Mouse (Mus musculus): ENCODE results near the gene Them4. TPM values are rescaled to one million over a fixed set of nuclear protein-coding genes. Genes with fewer than 3 reads are reported as not detected.

Gene Them4
- polyA plus RNA-seq, 1 experiment: 2.1 TPM

DNA sequence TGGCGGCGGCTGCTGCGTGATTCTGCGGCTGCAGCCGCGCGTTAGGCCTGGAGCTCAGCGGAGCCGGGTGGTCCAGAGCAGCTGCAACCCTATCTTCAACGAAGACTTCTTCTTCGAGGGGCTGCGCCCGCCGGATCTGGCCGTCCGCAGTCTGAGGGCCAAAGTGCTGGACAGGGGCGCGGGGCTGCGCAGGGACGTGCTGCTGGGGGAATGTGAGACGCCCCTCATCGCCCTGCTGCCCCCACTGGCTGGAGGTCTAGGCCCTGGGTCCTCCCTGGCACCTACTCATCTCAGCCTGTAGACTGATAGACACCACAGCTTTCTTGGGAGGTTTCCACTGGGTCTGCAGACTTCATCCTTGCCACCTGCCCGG is 54.3 kb downstream of the Them4 start:
- WGBS: 8% methylated on average over 23 of the region's 23 CpGs
- TF ChIP-seq POLR2A (IDR thresholded peaks at IDR 0.05; ENCODE audit: borderline replicate concordance, extremely low read depth, low read depth, low read length) (no peak), CTCF (IDR thresholded peaks at IDR 0.05; ENCODE audit: insufficient read depth, low read length) (no peak)
- Histone ChIP-seq H3K4me3 (replicated peaks; ENCODE audit: extremely low read depth, low read depth, low read length) (no peak overlapping the region), H3K4me1 (ENCODE audit: control insufficient read depth, insufficient read depth, low read length) (no peaks in the 10 kb centered on the region)
- no peak for DNase-seq

GRCm38 (mm10) chr3:94366761-94367160 is 56.9 kb downstream of the Them4 start:
- Histone ChIP-seq H3K4me3 (replicated peaks; ENCODE audit: extremely low read depth, low read depth, low read length) (no peak overlapping the region), H3K4me1 (ENCODE audit: control insufficient read depth, insufficient read depth, low read length) (0 out of 2 replicates have a peak, but pooled peaks cover 2% of the 10 kb centered on the region)
- 16% methylated on average over 3 of the region's 3 CpGs for WGBS
- peak; percentile 72 for DNase-seq
- TF ChIP-seq CTCF (IDR thresholded peaks at IDR 0.05; ENCODE audit: insufficient read depth, low read length) (peak; percentile 91), POLR2A (IDR thresholded peaks at IDR 0.05; ENCODE audit: borderline replicate concordance, extremely low read depth, low read depth, low read length) (no peak)

DNA sequence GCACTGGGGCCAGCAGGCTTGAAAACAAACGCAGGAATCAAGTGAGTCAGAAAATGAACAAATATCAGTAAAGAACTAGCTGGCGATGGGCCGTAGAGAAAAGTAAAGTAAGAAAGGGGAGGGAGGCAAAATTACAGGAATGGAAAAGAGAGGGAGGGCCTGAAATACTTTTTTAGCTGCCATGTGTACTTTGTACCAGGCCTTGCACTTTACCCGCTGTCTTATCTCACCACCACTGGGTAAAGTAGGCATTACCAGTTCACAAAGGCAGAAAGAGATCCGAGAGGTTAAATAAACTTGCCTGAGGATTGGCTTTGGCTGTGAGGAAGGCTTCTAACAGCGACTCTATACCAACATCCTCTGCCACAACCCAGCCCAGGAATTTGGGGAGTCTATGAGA is 57.6 kb downstream of the Them4 start:
- 74% methylated on average over 6 of the region's 6 CpGs for WGBS
- no peak for DNase-seq

DNA sequence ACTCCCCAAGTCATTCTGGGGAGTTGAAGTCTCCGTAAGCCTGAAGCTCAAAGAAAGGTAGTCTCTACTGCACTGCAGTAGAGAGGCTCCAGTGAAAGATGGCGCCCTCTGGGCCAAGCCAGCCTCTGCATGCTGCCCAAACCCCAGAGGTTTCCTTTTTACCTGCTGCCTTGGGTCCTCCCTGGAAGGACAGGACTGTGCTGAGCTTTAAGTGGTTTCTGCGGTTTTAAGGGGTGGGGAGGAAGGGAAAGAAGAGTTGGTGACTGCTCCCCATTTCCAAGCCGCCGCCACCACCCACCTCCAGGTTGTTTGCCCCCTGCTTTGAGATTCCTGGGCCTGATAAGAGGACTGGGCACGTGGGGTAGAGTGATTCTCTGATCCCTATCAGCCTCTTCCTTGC is 58.7 kb downstream of the Them4 start:
- Histone ChIP-seq H3K4me3 (replicated peaks; ENCODE audit: extremely low read depth, low read depth, low read length) (no peak overlapping the region), H3K4me1 (ENCODE audit: control insufficient read depth, insufficient read depth, low read length) (peaks cover 6% of the 10 kb centered on the region; the same call in 1 of the 2 replicates)
- 53% methylated on average over 6 of the region's 6 CpGs for WGBS
- no peak for DNase-seq
- TF ChIP-seq POLR2A (IDR thresholded peaks at IDR 0.05; ENCODE audit: borderline replicate concordance, extremely low read depth, low read depth, low read length): no peak

More for the DNA sequence above, 57.6 kb downstream of the Them4 start:
- peaks cover 6% of the 10 kb centered on the region; the same call in 1 of the 2 replicates for H3K4me1 ChIP-seq (ENCODE audit: control insufficient read depth, insufficient read depth, low read length)
- TF ChIP-seq POLR2A (IDR thresholded peaks at IDR 0.05; ENCODE audit: borderline replicate concordance, extremely low read depth, low read depth, low read length) (no peak), CTCF (IDR thresholded peaks at IDR 0.05; ENCODE audit: insufficient read depth, low read length) (no peak)
- H3K4me3 ChIP-seq (replicated peaks; ENCODE audit: extremely low read depth, low read depth, low read length): no peak overlapping the region

- Histone ChIP-seq H3K4me1 (ENCODE audit: control insufficient read depth, insufficient read depth, low read length) (peaks cover 6% of the 10 kb centered on the region; the same call in 1 of the 2 replicates), H3K4me3 (replicated peaks; ENCODE audit: extremely low read depth, low read depth, low read length) (no peak overlapping the region)
- TF ChIP-seq CTCF (IDR thresholded peaks at IDR 0.05; ENCODE audit: insufficient read depth, low read length) (no peak), POLR2A (IDR thresholded peaks at IDR 0.05; ENCODE audit: borderline replicate concordance, extremely low read depth, low read depth, low read length) (no peak)
- 49% methylated on average over 2 of the region's 2 CpGs for WGBS
- no peak for DNase-seq
These were observed 59.8 kb downstream of the Them4 start for GRCm38 (mm10) chr3:94369709-94370108.

GRCm38 (mm10) chr3:94371637-94372036 is 61.7 kb downstream of the Them4 start:
- peaks cover 6% of the 10 kb centered on the region; the same call in 1 of the 2 replicates for H3K4me1 ChIP-seq (ENCODE audit: control insufficient read depth, insufficient read depth, low read length)
- 10% methylated on average over 11 of the region's 11 CpGs for WGBS
- no peak for TF ChIP-seq CTCF (IDR thresholded peaks at IDR 0.05; ENCODE audit: insufficient read depth, low read length)
- TF ChIP-seq POLR2A (IDR thresholded peaks at IDR 0.05; ENCODE audit: borderline replicate concordance, extremely low read depth, low read depth, low read length): no peak
- DNase-seq: peak; percentile 81
- no peak overlapping the region for H3K4me3 ChIP-seq (replicated peaks; ENCODE audit: extremely low read depth, low read depth, low read length)

- no peak for TF ChIP-seq CTCF (IDR thresholded peaks at IDR 0.05; ENCODE audit: insufficient read depth, low read length)
- TF ChIP-seq POLR2A (IDR thresholded peaks at IDR 0.05; ENCODE audit: borderline replicate concordance, extremely low read depth, low read depth, low read length): no peak
- Histone ChIP-seq H3K4me1 (ENCODE audit: control insufficient read depth, insufficient read depth, low read length) (peaks cover 6% of the 10 kb centered on the region; the same call in 1 of the 2 replicates), H3K4me3 (replicated peaks; ENCODE audit: extremely low read depth, low read depth, low read length) (no peak overlapping the region)
- WGBS: 4% methylated on average over 3 of the region's 3 CpGs
- DNase-seq: no peak
These were observed 62.1 kb downstream of the Them4 start for GRCm38 (mm10) chr3:94372038-94372437.

DNA sequence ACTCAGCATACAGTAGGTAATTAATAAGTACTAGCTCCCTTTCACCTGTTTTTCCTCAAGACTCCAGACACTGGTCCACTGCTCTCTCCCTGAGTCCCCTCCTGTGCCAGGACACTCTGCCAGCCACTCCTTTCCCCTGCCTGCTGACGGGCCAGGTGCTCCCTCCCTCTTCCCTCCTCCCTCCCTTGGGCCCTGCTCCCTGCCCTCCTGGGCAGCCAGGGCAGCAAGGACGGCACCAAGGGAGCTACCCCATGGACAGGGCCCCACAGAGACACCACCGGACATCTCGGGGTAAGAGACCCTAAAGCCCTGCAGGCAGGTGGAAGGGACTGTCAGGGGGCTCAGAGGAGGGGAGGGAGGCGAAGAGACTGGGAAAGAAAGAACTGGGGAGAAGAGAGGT is 62.8 kb downstream of the Them4 start, which contains the start of gene Rorc:
TSS of gene Rorc (plus strand) at position 154 of the 400 bp plus-strand sequence.
- WGBS: 30% methylated on average over 5 of the region's 5 CpGs
- TF ChIP-seq CTCF (IDR thresholded peaks at IDR 0.05; ENCODE audit: insufficient read depth, low read length): no peak
- TF ChIP-seq POLR2A (IDR thresholded peaks at IDR 0.05; ENCODE audit: borderline replicate concordance, extremely low read depth, low read depth, low read length): peak; percentile 37; the same call in 1 of the 2 replicates
- H3K4me3 ChIP-seq (replicated peaks; ENCODE audit: extremely low read depth, low read depth, low read length): peak within 1 kb of the TSS; percentile 61
- DNase-seq: peak; percentile 57
- peaks cover 6% of the 10 kb centered on the region; the same call in 1 of the 2 replicates for H3K4me1 ChIP-seq (ENCODE audit: control insufficient read depth, insufficient read depth, low read length)

- TF ChIP-seq CTCF (IDR thresholded peaks at IDR 0.05; ENCODE audit: insufficient read depth, low read length) (no peak), POLR2A (IDR thresholded peaks at IDR 0.05; ENCODE audit: borderline replicate concordance, extremely low read depth, low read depth, low read length) (no peak)
- H3K4me3 ChIP-seq (replicated peaks; ENCODE audit: extremely low read depth, low read depth, low read length): peak overlapping the region; percentile 61
- peaks cover 6% of the 10 kb centered on the region; the same call in 1 of the 2 replicates for H3K4me1 ChIP-seq (ENCODE audit: control insufficient read depth, insufficient read depth, low read length)
- no peak for DNase-seq
- 9% methylated on average over 10 of the region's 10 CpGs for WGBS
These were observed 63.2 kb downstream of the Them4 start for GRCm38 (mm10) chr3:94373090-94373489.

DNA sequence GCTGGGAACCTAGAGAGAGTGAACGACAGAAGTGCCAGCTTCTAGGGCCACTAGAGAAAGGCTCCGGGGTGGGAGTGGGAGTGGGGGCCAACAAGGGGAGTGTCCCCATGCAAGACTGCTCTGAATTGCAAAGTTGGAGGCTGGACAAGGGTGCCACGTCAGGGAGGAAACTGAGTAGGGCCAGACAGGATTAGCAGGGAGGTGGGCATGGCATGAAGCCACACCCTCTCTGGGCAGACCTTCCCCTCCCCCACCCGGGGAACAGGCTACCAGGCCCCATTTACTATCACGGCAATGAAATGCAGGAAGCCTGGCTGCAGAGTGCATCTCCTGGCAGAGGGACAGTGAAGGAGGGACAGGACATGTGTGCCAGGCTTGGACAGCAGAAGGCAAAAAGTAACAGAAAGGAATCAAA is 63.7 kb downstream of the Them4 start:
- no peak for DNase-seq
- TF ChIP-seq POLR2A (IDR thresholded peaks at IDR 0.05; ENCODE audit: borderline replicate concordance, extremely low read depth, low read depth, low read length): no peak
- TF ChIP-seq CTCF (IDR thresholded peaks at IDR 0.05; ENCODE audit: insufficient read depth, low read length): no peak
- WGBS: 5% methylated on average over 5 of the region's 5 CpGs
- peaks cover 6% of the 10 kb centered on the region; the same call in 1 of the 2 replicates for H3K4me1 ChIP-seq (ENCODE audit: control insufficient read depth, insufficient read depth, low read length)
- no peak overlapping the region for H3K4me3 ChIP-seq (replicated peaks; ENCODE audit: extremely low read depth, low read depth, low read length)
